Mouse (Mus musculus) heart, embryonic 11.5 days (tissue): Measurements from ENCODE around the gene Uggt2. TPM values are rescaled to one million over a fixed set of nuclear protein-coding genes. Genes with fewer than 3 reads are reported as not detected.

ENCODE experiments used
- ATAC-seq: fragments of 200-750 bp; cut with Nextera tagmentation; replicated peaks from 2 replicates; pipeline ENCODE4 v1.8.0; 2017; ENCODE audit warnings: moderate library complexity; ENCODE audit not compliant: insufficient number of reproducible peaks, low FRiP score, low TSS enrichment
- H3K27ac ChIP-seq: fragments of 300-500 bp; sonication (generic); 2 replicates; pipeline ENCODE4 v1.5.1; 2014; ENCODE audit warnings: mild to moderate bottlenecking, low read depth, low read length
- H3K27me3 ChIP-seq: fragments of 300-500 bp; sonication (generic); 2 replicates; pipeline ENCODE4 v1.6.1; 2014; ENCODE audit warnings: mild to moderate bottlenecking, low read length, mixed read lengths; ENCODE audit not compliant: control insufficient read depth, insufficient read depth
- H3K36me3 ChIP-seq: fragments of 300-500 bp; sonication (generic); 2 replicates; pipeline ENCODE4 v1.6.1; 2014; ENCODE audit warnings: mild to moderate bottlenecking, low read length, moderate library complexity, mixed read lengths; ENCODE audit not compliant: control insufficient read depth, insufficient read depth
- H3K4me1 ChIP-seq: fragments of 300-500 bp; sonication (generic); 2 replicates; pipeline ENCODE4 v1.6.1; 2014; ENCODE audit warnings: low read length; ENCODE audit not compliant: control insufficient read depth, insufficient read depth
- H3K4me2 ChIP-seq: fragments of 300-500 bp; sonication (generic); 2 replicates; pipeline ENCODE4 v1.6.1; 2014; ENCODE audit warnings: mild to moderate bottlenecking, moderate library complexity
- H3K4me3 ChIP-seq: fragments of 300-500 bp; sonication (generic); 2 replicates; pipeline ENCODE4 v1.5.1; 2014; ENCODE audit warnings: low read depth, low read length
- H3K9ac ChIP-seq: fragments of 300-500 bp; sonication (generic); 2 replicates; pipeline ENCODE4 v1.6.1; 2014; ENCODE audit warnings: mild to moderate bottlenecking, low read depth, low read length, moderate library complexity
- H3K9me3 ChIP-seq: fragments of 300-500 bp; sonication (generic); replicated peaks from 2 replicates; pipeline ENCODE4 v1.6.1; 2016; ENCODE audit warnings: low read length; ENCODE audit not compliant: control insufficient read depth
- WGBS: fragments of 180-500 bp; shearing (Covaris S2); extraction: QIAGEN DNeasy Blood & Tissue Kit; methylation state at CpG from one replicate; pipeline ENCODE4 v1.1.7; 2014; ENCODE audit not compliant: insufficient replicate concordance; 5-methylcytosine and 5-hydroxymethylcytosine counted together
- polyA plus RNA-seq: library from polyadenylated mRNA; unstranded; fragments of >200 nt; fragmentation: Nextera tagmentation; extraction: Ambion mirVana; gene quantifications from 2 replicates; pipeline ENCODE4 v1.2.1, GENCODE M21; 2014

The Uggt2 gene
- 11.1 and 11.2 TPM in 2 replicates for polyA plus RNA-seq

DNA sequence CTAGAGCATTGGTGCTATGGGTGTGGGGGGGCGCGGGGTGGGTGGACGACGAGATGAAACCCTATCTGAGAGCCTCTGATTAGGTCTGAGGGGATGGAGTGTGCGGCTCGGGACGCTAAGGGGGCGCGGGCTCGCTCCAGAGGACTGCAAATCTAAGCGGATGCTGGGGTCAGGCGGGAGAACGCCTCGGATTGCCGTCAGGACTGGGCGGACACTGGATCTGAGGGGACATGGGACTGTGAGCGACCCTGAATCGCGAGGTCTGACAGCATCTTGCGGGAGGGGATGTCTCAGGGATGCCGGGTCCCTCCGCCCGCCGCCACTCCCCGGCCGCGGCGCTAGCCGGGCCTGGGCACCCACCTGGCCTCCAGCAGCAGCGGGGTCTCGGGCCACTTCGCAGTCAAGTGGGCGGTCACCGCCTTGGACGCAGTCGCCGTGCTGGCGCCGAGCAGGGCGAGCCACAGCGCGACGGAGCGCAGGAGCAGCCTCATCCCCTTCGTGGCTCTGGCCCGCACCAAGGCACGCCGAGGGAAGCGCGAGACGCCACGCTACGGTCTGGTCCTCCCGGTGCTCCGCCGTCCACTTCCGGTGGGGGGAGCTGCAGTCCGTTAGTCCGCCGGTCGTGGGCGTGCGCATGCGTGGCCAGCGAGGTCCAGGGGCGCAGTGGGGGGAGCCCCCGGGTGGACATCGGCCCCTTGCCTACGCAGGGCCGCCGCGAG is at the start of gene Uggt2:
TSS of gene Uggt2 (minus strand) at position 580 of the 719 bp plus-strand sequence.
- H3K27ac ChIP-seq = peak within 1 kb of the TSS; percentile 66; the same call in 1 of the 2 replicates
- no peaks in the 10 kb centered on the region for H3K36me3 ChIP-seq
- ATAC-seq = peak; percentile 79
- WGBS = under 1% methylated on average over 71 of the region's 72 CpGs
- H3K9me3 ChIP-seq = no peaks in the 10 kb centered on the region
- H3K9ac ChIP-seq = peak within 1 kb of the TSS; percentile 88
- peak within 1 kb of the TSS; percentile 79 for H3K4me3 ChIP-seq
- H3K4me1 ChIP-seq = no peaks in the 10 kb centered on the region
- H3K4me2 ChIP-seq = peak within 1 kb of the TSS; percentile 91
- H3K27me3 ChIP-seq = no peaks in the 10 kb centered on the region

DNA sequence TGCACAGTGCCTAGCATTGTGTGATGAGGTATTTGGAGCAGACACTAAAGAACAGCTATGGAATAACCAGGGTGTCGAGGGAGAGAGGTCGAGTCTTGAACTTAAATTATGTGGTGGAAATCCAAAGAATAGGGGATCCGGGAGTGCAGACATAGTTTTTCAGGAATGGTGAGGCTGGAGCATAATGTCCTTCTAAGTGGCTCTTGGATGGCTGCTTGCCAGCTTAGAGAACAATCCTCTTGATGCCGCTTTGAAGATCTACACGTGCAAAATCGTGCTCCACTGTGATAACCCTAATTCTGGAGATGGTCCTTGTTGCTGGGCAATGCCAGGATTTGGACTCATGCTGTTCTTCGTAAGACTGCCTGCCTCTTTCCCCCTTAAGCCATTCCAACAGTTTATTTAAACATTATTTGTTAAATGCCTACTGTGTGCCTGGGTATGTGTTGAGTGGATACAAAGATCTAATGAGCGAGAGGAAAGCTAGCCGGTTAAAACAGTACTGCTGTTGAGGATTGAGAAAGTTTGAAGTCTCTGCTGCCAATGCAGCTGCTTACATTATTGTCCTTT is 40.2 kb upstream of the Uggt2 start:
- H3K9me3 ChIP-seq = no peaks in the 10 kb centered on the region
- peak overlapping the region; percentile 70 for H3K4me3 ChIP-seq
- peak overlapping the region; percentile 99 for H3K4me2 ChIP-seq
- no peaks in the 10 kb centered on the region for H3K36me3 ChIP-seq
- no peak overlapping the region for H3K27ac ChIP-seq
- no peak overlapping the region for H3K9ac ChIP-seq
- peaks cover 50% of the 10 kb centered on the region for H3K27me3 ChIP-seq
- H3K4me1 ChIP-seq = peaks cover 5% of the 10 kb centered on the region; the same call in 1 of the 2 replicates
- no peak for ATAC-seq
- WGBS = 40% methylated on average over 9 of the region's 9 CpGs

GRCm38 (mm10) chr14:119138786-119139100 is 39.5 kb upstream of the Uggt2 start:
- 4% methylated on average over 20 of the region's 20 CpGs for WGBS
- H3K9ac ChIP-seq = 0 out of 2 replicates have a peak overlapping the region, but pooled peaks have one; percentile 22
- ATAC-seq = no peak
- no peaks in the 10 kb centered on the region for H3K9me3 ChIP-seq
- peaks cover 50% of the 10 kb centered on the region for H3K27me3 ChIP-seq
- peak overlapping the region; percentile 70 for H3K4me3 ChIP-seq
- peaks cover 5% of the 10 kb centered on the region; the same call in 1 of the 2 replicates for H3K4me1 ChIP-seq
- no peaks in the 10 kb centered on the region for H3K36me3 ChIP-seq
- H3K27ac ChIP-seq = no peak overlapping the region
- H3K4me2 ChIP-seq = peak overlapping the region; percentile 99

- H3K36me3 ChIP-seq = no peaks in the 10 kb centered on the region
- peak within 1 kb of the TSS; percentile 99 for H3K4me2 ChIP-seq
- H3K27ac ChIP-seq = no peak within 1 kb of the TSS
- under 1% methylated on average over 88 of the region's 100 CpGs for WGBS
- peaks cover 5% of the 10 kb centered on the region; the same call in 1 of the 2 replicates for H3K4me1 ChIP-seq
- H3K27me3 ChIP-seq = peaks cover 50% of the 10 kb centered on the region
- H3K9ac ChIP-seq = peak within 1 kb of the TSS; percentile 67
- no peak for ATAC-seq
- peak within 1 kb of the TSS; percentile 70 for H3K4me3 ChIP-seq
- no peaks in the 10 kb centered on the region for H3K9me3 ChIP-seq
Measured at GRCm38 (mm10) chr14:119137906-119138785, 38.9 kb upstream of the Uggt2 start, which contains the start of gene Hs6st3. Gene Hs6st3, plus strand, starts transcription at chr14:119138341.

DNA sequence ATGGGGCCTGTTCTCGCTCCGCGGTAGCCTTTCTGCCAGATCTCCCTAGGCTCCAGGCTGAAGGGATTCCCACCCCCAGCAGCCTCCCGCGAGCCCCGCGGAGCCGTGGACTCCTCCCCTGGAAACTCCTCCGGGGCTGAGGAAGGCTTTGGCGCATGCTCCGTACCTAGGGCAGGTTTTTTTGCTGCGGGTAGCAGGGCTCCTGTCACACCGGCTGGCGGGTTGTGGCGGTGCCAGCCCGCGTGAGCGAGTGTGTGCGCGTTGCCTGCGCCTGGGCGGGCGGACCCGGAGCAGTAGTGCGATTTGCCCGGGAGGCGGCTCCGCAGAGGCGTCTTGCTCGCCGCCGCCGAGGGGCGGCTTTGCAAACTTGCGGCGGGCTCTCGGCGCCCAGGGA is 38.3 kb upstream of the Uggt2 start:
- Histone ChIP-seq H3K36me3 (no peaks in the 10 kb centered on the region), H3K4me1 (peaks cover 5% of the 10 kb centered on the region; the same call in 1 of the 2 replicates), H3K9me3 (no peaks in the 10 kb centered on the region), H3K4me2 (peak overlapping the region; percentile 99), H3K9ac (peak overlapping the region; percentile 67), H3K4me3 (peak overlapping the region; percentile 70), H3K27me3 (peaks cover 50% of the 10 kb centered on the region), H3K27ac (no peak overlapping the region)
- ATAC-seq = peak; percentile 71
- under 1% methylated on average over 37 of the region's 38 CpGs for WGBS

DNA sequence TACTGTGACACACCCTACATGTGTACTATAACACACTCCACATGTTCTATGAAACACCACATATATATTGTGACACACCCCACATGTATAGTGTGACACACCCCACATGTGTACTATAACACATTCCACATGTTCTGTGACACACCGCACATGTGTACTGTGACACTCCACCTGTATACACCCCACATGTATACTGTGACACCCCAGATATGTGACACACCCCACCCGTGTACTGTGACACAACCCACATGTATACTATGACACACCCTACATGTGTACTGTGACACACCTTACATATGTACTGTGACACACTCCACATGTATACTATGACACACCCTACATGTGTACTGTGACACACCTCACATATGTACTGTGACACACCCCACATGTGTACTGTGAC is 28.1 kb upstream of the Uggt2 start:
- WGBS = 80% methylated on average over 2 of the region's 2 CpGs
- Histone ChIP-seq H3K4me1 (no peaks in the 10 kb centered on the region), H3K27ac (no peak overlapping the region), H3K9me3 (no peaks in the 10 kb centered on the region), H3K4me2 (no peak overlapping the region), H3K4me3 (no peak overlapping the region), H3K36me3 (no peaks in the 10 kb centered on the region), H3K27me3 (no peaks in the 10 kb centered on the region), H3K9ac (no peak overlapping the region)
- ATAC-seq = no peak

GRCm38 (mm10) chr14:119125840-119126239 is 26.6 kb upstream of the Uggt2 start:
- WGBS = 51% methylated on average over 4 of the region's 4 CpGs
- no peak for ATAC-seq
- H3K9me3 ChIP-seq = no peaks in the 10 kb centered on the region
- no peak overlapping the region for H3K4me3 ChIP-seq
- H3K9ac ChIP-seq = no peak overlapping the region
- no peak overlapping the region for H3K27ac ChIP-seq
- no peak overlapping the region for H3K4me2 ChIP-seq
- no peaks in the 10 kb centered on the region for H3K4me1 ChIP-seq
- no peaks in the 10 kb centered on the region for H3K27me3 ChIP-seq
- H3K36me3 ChIP-seq = no peaks in the 10 kb centered on the region

DNA sequence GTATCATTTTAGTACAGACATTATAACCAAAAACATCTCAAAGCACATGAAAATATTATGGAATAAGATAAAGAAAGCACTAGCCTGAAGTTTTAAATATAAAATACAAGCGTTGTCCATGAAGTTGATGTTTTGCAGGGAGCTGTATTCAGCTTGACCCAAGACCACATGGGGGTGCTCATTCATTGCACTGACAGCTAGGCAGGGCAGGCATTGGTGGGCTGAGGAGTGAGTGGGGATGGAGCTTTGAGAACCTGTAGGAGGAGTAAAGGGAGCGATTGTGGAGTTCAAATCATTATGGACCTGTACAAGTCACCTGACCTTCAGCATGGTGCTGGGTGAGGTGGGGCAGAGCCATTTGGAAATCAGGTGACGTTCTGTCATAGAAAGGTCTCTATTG is 24.8 kb upstream of the Uggt2 start:
- WGBS = 27% methylated on average over 3 of the region's 3 CpGs
- H3K9ac ChIP-seq = no peak overlapping the region
- no peaks in the 10 kb centered on the region for H3K9me3 ChIP-seq
- H3K4me1 ChIP-seq = no peaks in the 10 kb centered on the region
- no peaks in the 10 kb centered on the region for H3K36me3 ChIP-seq
- H3K4me3 ChIP-seq = peak overlapping the region; percentile 40; the same call in 1 of the 2 replicates
- no peaks in the 10 kb centered on the region for H3K27me3 ChIP-seq
- no peak overlapping the region for H3K27ac ChIP-seq
- peak; percentile 35; the same call in 1 of the 2 replicates for ATAC-seq
- peak overlapping the region; percentile 63 for H3K4me2 ChIP-seq
